Mouse (Mus musculus) cerebellum, adult (tissue): ENCODE results near the gene Prkca.
A peak's percentile ranks its signal among the peaks of the same experiment; 100 is the strongest.

Experiments
- ATAC-seq: cut with Nextera tagmentation; 2 replicates; pipeline ENCODE4 v1.9.2; 2017; ENCODE audit warnings: mild to moderate bottlenecking, moderate library complexity, mixed read lengths; ENCODE audit not compliant: insufficient number of reproducible peaks, low FRiP score, low TSS enrichment

Prkca gene

DNA sequence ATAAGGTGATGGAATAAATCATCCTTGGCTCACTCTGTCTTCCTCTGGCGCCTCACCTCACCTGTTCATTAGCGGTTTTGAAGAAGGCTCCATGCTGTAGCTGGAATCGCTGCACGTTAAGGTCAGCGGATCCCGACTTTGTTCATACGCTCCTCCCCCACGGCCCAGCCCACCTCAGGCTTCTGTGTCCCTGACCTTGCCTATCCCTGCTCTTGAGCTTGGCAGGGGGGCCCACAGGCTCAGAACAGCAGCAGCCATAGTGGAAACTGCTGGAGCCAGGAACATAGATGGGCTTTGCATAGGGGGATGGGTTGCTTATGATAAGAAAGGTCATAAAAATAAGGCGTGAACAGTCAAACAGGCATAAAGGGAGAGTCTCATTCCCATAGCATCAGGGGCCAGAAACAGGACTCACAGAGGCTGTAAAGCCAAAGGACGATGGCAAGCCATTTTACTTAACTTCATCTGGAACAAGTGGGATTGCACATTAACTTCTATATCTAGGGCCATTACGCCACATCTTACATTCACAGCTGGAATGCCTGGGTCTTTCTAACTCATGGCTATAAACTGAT is 102.7 kb downstream of the Prkca start:
- no peak for ATAC-seq

DNA sequence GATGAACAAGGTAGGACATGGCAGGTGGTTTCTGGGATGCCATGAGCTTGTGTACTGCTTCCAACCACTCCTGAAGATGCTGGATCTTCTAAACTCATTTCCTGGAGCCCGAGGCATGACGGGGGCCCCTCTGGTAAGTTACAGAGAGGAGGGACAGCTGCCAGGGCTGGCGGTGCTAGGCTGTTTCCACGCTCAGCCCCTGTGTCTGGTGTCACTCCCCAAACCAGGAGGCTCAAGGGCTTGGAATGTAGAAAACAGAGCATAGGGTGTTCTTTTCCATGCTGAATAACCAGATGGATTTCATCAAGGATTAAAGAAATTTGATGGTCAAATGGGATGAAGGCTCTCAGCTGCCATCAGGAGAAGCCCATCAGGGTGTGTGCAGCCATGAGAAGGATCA is 104.6 kb downstream of the Prkca start:
- ATAC-seq = no peak

DNA sequence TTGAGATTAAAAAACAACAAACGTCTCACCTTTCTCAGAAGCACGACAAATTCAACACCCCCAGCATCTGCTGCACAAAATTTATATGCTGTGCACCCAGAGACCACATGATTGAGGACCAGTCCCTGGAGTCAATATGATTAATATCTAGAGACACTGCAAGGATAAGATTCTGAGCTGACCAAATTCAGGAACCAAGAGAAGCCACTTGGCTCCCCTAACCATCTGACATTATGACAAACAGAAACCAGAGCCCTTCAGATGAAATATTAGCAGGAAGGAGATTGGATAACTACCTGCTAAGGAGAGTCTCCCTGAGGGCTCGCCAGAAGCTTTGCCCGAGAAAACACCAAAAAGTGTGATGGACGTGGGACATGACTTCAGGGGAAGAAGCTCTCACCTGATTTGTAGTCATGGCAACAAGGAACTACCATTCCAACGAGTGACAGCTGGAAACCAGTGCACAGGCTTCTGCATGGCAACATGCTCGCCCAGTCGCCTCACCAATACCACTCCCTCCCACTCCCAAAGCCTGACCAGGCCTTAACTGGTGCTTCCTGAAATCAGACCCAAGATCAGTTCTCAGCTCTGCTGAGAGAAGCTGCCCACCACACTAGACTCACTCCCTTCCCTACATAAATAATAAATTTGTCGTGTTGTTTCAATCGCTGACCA is 106.8 kb downstream of the Prkca start:
- no peak for ATAC-seq

DNA sequence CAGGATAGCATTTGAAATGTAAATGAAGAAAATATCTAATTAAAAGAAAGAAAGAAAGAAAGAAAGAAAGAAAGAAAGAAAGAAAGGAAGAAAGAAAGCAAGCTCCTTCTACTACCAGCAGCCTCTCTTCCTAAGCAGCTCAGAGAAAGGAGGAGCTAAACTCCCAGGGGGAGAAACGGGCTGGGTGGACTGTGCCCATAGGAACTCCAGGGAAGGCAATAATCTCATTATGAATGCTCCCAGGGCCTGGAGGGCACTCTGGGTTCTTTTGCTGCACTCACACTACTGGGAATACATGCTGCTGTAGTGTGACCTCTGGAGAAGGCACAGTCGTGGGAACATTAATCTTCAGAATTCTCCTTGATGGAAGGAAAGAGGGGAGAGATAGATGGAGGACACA is 107.5 kb downstream of the Prkca start:
- ATAC-seq = no peak

DNA sequence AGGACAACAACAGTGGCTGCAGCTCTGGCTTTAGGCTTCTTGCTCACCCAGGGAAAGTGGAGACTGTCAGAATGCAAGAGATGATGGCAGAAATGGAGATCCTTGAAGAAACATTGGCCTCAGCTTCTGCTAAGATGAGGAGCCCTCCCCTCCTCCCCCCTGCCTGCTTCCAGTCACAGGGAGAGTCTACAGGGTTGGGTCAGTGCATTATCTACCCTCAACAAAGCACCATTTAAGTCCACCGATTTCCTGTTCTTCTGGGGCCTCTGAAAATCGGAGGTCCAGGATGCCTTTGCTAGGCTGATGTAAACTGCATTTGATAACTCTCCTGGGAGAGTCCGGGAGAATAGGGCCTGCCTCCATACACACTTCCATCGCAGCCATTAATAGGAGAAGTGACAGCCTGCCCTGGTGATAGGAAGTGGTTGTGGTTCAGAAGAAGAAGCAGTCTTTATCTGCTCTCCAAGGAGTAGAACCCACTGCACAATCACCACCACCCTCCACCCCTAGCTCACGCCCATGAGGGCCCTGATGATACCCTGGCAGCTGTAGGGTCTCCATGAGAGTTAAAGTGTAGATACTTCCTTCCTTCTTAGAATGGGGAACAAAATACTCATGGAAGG is 108.5 kb downstream of the Prkca start:
- no peak for ATAC-seq

DNA sequence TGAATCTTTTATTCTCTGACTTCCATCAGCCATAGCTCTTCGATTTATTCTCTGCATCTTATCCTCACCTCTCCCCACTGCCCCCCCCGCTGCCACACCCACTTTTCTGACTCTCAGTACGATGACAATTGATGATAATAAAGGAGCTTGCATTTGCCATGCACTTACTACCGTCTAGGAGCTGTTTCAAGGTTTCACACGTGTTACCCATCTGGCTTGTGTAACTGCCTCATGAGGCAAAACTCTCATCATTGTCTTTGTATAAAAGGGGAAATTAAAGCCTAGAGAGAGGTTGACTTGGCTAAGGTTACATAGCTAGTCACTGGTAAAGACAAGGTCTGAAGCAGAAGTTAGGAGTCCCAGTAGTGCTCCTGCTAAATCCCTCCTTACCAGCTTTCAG is 110.7 kb downstream of the Prkca start:
- no peak for ATAC-seq

DNA sequence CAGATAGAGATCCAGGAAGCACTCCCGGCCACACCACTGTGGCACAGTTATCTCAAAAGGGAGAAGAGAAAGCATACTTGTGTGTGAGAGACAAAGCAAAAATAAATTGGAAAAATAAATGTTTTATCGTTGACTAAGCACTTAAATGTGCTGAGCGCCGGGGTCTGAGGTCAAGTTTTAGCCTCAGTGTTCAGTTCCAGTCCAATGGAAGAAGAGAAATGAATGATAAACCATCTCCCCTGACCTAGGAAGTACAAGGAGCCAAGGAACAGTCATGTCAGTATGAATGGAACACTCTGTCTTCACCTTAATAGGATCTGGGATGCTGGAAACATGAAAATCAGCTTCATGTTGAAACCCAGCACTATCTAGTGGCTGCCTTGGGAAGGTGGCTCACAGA is 113.6 kb downstream of the Prkca start:
- no peak for ATAC-seq

DNA sequence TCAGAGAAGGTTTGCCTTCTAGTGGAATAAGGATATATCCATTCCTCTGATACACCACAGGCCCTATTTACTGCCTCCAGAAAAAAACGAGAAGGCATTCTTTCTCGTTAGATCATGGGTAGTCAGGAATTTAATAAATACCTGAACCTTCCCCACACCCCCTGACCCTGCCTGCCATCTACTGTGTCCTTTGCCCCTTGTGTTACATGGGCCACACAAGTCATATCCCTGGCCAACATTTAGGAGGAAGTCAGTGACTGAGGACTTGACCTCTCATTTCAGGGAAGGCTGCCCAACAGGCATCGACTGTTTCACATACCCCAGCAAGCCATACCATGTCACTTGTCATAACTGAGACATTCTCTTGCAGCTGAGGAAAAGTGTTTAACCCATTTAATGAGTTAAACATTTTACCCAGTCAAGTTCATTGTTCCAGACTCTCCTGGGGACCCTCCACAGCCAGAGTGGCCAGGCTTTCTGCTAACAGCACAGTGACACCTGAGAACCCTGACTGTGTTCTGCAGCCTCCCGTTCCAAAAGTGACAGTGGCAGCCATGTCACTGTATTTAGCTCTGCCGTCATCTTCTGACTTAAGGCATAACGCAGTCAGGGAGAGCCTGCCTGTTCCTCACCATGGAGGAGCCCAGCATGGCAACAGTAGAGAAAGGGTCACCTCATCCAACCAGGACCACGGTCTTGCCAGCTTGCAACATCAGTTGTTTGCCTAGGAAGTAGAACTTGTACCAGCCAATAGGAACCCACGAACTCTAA is 114.4 kb downstream of the Prkca start:
- no peak for ATAC-seq

DNA sequence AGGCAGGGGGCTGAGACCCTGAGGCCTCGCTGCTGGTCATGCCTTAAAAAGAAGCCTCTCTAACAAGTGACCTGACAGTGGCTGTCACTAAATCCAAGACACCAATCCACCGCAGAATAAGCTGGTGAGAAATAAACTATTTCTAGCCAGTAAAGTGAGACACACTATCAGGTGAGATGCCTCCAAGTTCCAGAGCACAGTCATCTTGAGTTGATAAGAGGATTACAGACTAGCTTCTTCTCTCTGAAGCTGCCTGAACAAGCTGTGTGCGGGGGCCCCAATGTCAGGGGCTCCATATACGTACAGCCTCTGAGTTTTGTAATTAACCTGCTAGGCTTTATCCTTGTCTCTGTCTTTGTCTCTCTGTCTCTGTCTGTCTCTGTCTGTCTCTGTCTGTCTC is 115.2 kb downstream of the Prkca start:
- ATAC-seq = no peak

DNA sequence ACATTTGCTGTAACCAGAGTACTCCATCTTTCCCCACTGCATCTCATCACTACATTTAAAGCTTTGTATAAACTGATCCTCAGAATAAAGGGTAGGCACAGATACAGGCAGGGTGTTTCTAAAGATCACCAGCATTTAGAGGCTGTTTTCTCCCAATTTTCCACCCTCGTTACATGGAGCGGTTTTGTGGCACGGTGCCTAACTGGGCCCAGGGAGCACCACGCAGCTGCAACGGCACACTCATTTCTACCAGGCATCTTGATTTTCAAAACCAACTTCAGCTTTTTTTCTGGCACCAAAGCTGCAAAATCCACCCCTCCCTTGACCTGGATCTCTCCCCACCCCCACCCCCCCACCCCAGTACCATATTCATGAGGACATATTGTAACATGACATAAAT is 117.5 kb downstream of the Prkca start:
- ATAC-seq = no peak

DNA sequence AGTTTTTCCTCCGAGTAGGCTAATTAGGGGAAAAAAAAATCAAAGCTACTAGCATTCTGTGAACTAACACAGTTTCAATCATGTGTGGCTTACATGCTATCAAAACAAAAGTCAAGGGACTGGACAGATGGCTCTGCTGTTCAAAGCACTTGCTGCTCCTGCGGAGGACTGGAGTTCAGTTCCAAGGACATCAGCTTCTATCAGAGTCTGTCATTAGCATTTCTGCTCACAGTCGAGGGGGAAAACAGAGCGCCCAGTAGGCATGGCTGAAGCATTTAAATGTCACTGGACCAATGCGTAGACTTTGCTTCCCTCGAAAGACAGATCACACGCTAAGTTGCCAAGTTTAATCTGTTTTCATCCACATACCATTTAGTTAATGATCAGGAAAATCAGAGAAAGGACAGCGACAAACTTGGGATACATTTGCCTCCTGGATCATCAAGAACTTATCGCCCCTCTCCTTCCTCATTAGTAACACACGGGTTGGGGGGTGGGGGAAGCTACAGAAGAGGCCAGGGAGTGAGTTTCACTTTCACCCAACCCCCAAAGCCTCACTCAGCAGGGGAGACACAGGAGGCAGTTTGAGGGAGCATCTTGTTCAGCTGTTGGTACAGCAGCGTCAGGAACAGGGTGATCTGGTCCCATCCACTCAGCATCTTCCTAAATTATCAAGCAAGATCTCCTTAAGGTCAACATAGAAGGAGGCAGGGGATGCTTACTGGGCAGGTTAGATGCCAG is 119.3 kb downstream of the Prkca start:
- no peak for ATAC-seq

DNA sequence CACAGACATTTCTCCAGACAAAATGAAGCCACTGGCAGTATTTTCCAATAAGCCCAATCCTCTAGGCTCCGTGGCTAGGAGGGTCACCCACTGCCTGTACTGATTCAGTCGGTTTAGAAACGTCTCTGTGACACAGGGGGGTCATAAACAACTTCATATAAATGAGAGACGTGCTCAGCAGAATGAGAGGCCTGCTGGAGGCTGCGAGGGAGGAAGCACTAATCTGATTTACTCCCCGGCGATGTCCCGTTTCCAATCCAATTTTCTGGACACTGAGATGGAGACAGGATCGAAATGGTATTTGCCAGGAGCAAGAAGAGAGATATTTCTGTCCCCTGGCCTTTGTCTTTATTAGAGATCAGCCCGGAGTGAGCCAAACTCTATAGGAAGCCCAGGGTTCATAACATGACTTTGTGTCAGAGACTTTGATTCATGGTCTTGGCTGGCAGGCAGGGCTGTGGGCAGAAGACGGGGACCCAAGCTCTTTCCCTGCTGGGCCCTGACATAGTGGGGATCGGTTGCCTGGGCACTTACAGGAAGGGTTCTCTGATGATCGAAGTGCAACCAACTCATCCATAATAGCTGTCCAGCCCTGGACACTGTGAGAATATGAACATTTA is 120.0 kb downstream of the Prkca start:
- ATAC-seq = no peak

DNA sequence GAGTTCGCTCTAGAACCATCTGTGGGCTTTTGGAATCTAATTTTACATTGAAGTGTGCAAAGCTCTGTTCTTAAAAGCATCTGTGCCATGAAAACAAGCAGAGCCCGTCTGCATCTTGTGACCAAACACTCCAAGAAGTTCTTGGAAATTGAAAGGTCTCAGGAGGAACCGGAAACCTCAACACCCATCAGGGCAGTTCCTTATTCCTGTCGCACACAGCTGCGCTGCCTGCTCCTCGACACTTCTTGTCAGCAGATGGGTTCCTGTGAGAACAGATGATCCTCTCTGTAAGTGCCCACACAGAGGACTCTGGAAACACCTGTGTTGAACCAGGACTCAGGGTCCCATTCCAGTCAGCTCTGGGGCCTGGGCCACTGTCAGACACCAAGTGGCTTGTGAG is 120.6 kb downstream of the Prkca start:
- no peak for ATAC-seq

DNA sequence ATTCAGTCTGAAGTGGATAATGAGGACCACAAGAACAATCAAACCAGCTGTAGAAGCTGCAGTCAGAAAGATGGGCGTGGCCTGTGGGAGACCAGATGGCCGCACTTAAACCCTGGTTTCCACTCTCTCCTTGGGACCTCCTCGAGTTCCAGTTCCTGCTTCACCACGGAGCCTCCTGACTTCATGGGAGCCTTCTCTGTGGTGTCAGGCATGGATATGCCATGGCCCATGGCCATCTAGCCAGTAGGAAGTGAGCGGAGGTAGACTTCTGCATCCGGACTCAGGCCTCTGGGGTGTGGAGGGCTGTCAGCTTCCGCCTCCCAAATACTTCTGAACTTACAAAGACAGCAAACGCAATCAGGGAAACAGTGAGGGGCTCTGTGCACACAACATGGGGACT is 121.1 kb downstream of the Prkca start:
- ATAC-seq = no peak

DNA sequence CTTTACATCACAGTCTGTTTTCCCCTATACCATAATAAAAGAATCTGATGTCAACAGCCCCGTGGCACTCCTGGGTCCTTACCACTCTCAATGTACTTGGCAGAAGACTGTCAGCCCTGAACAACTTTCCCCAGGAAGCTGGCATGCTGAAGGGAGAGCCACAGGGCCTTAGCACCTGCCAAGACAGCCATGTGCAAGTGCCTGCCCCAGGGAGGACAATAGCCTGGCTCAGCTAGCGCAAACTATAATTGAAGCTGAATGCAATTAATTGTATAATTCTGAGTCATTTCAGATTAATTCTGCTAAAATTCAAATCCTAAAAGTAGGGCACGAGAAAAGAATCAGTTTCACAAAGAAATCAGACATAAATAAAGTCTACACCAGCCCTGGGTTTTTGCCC is 121.7 kb downstream of the Prkca start:
- peak; percentile 41; the same call in 1 of the 2 replicates for ATAC-seq

DNA sequence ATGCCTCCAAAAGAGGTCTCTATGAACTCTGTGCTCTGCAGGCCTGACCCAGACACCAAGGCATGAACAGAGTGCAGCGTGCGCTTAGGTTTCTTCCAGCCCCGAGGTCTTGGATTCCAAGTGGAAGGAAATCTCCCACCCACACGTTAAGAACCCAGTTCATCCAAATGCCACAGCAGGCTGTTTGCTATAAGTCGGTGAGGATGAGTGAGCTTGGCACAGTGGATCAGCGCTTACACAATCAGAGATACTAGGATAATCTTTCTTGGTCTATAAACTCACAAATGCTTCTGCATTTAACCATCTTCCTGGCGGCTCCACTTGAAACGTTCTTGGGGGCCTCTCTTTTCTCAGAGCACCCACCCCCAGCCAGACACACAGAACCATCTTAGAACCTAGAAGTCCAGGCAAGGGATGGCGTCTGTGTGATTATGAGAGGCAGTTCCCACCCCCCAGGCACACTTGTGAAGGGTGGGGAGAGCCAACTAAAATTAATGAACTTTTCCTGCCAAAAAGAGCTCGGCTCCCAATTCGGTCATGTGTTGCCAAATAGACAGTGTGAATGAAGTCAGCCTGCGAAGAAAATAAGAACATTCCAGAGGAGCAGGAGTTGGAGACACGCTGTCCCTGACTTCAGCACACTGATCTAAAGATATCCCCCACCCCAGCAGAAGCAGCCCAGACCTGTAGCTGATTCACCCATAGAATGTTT is 122.4 kb downstream of the Prkca start:
- ATAC-seq = no peak

DNA sequence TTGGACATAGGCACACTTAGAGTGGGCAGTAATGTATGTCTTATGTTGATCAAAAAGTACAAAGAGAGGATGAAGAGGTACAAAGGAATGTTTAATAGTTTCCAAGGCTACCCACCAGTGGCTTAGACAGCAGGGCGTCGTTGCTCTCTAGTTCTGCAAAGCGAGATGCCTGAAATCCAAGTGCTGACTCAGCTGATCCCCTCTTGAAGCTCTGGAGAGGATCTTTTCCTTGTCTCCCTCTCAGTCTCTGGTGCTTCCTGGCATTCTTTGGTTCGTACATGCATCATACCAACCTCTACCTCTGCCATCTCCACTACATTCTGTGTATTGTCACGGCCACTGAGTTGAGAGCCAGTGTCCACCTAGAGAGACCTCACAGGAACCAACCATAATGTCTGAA is 123.1 kb downstream of the Prkca start:
- ATAC-seq = no peak

DNA sequence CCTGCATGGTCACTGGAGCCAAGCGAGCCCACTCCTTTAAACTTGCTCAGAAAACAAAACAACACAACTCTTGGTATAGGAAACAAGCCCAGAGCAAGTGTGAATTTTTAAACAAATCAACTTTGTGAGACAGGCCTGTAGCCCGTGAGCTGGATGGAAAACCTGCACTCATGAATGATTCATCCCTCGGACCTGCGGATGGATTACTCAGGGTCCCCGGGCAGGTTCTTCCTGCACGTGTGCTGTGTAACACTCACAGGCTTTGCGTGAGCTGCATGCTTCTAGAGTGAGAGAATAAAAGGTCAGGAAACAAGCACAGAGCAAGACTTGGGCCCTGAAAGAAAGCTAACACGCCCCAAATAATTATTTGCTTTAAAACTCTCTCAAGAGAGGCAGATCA is 126.7 kb downstream of the Prkca start:
- no peak for ATAC-seq

DNA sequence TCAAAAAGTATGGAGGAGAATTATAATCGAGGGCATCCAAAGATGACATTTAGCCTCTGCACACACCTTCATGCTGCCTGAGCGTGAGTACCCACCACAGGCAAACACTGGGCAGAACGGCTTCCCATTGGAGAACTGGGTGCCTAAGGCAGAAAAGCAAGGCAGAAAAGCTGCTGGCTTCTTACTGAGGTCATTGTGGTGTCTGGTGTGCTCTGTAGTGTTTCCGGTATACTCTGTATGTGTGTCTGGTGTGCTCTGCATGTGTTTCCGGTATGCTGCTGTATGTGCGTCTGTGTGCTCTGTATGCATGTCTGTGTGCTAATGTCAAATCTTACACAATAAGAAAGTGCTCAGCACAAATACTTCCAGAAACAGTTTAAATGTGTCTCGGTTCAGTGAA is 127.7 kb downstream of the Prkca start:
- no peak for ATAC-seq

DNA sequence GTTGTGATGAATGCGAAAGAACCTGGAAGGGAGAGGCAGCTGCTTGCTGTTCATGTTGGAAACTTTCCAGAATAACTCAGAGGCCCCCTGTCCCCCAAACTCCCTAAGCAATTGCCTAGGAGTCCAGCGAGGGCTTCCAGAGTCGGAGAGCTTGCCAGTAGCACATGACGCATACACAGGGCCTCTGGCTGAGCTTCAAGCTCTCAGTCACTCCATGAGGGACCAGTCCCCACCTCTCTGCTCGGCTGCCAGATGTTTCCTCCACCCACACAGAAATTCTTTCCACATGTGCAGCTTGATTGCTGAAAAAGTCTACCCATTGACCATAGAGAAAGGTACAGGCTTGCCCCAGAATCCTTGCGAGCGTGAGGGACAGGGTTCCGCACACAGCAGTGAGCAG is 128.3 kb downstream of the Prkca start:
- no peak for ATAC-seq
